Mouse (Mus musculus) embryo, embryonic 10 days (tissue): ENCODE data around the gene Col6a3.
A peak's percentile ranks its signal among the peaks of the same experiment; 100 is the strongest.

Experiments
- DNase-seq: peaks from one replicate; pipeline ENCODE4 v3.0.0-alpha.2; 2015; ENCODE audit warnings: low spot score

The Col6a3 gene

DNA sequence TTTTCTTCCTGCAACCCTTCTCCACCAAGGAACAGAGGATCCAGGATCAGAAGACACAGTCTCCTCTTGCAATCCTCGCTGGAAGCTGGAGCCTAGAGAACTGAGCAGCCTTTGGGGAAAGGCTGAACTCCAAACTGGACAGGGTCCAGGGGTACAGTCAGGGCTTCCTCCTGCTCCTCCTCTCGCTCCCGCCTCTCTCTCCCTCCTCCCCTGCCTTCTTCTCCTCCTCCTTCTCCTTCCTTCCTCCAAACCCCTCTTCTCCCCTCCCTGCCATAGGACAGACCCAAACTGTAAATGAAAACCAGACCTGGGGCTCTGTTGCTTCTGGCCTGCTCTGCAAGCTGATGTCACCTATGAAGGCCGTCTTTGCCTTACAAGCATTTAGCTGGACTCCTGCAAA, at the start of gene Col6a3:
Col6a3 (minus strand) TSS at position 136 of the 400 bp plus-strand sequence.
- no peak for DNase-seq

DNA sequence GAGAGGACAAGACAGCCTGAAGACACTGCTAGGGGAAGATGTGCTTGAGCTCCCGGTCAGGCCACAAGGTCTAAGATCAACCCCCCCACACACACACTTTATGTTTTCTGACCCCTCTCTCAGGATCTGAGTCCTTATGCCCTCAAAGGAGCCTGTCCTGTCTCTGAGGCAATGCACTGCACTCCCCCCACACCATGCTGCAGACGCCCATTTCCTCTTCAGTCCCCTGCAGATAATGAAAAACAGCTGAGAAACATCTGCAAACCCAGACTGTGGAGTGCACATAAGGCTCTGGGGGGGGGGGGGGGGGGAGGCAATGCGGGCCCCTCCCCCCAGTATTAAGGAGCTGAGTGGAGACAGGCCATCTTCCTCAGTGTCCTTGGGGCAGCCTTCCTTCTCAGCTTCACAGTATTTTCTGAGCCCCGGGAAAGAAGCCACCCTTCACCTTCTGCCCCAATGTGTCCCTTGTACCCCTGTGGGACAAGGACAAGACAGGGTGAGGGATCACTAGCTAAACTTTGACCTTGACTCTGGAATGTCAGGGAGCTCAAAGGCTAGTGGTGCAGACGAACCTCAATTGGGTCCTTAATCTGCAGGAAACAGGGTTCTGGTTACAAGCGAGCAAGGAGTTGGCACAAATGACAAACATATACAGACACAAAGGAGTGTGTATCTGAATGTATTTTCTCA, 42.1 kb upstream of the Col6a3 start:
- DNase-seq = peak; percentile 57

DNA sequence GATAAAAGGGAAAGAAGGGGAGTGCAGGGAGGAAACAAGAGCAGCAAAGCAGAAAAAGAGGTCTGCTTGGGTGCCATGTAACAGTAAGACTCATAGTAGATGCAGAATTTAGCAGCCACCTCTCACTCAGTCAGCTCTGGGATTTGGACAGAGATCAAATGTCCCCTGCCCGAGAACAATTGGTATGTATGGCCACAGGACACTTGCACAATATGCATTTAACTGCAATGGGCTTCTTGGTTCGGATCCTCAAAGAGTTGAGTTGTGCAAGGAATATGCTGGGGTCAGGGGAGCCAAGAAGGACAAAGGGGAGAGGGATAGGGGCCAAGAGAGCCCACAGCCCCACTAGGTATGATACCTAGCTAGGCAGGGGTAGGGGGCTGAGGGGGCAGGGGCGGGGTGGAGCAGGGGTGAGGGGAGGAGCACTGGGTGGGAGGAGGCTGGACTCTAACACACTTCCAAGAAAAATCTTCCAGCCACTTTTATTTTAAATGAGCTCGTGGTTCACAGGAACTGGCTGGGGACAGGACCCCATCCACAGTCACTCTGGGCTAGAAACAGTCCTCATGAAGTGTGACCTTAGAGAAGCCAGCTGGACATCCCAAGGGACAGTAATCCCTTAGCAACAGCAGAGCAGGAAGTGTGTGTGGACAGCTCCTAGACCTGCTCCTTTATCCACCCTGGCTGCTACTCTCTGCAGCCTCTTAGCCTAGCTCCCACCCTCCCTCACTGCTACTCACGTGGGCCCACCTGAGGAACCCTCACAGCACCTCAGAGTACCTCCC, 32.9 kb upstream of the Col6a3 start:
- DNase-seq = no peak

DNA sequence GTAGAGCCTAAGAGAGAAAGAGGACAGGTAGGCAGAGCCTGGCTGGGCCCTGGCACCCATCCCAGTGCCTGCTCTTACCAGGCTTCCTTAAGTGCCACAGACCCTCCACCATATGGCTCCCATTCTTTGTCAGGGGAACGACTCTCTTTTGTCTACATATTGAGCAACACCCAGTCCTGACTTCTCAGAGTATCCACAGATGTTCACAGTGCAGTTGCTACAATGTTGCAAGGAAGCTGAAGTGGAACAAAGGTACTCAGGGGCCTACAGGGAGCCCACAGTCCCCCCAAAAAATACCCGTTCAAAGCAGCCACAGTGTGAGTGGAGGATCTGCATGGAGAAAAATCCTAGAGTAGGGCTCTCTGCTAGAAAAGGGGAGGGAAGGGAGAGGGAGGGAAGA, 32.2 kb upstream of the Col6a3 start:
- DNase-seq = no peak

DNA sequence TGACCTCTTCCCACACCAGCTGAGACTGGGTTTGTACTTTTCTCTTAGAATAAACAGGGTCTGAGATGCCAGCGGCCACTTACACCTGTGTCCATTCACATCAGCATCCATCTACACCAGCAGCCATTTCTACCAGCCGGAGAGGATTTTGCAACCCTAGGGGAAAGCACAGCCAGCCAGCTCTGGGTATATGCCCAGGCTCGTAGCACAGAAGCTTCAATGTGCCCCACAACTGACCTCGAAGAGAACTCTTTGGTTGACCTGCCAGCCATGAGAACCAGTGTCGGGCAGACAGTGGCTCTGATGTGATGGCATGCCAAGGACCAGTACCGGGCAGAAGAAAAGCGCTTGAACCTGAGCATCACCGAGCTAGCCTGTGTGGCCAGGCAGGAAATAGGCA, 31.6 kb upstream of the Col6a3 start:
- DNase-seq = no peak

DNA sequence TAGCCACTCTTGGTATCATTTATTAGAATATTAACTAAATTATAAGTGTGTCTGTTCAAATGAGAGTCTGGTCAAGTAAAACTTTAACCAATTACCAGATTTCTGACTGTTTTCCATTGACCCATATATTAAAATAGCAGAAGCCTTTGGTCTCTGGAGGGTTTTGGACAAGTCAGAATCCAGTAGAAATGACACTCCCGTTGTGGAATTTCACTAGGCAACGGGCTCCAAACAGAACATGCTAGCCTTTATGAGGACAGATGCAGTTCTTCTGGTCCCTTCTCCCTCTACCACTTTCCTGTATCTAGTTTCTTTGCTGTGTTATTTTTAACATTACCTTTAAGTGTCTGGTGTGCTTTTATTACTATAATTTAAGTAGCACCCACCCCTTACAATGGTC, 26.8 kb upstream of the Col6a3 start:
- DNase-seq = no peak

DNA sequence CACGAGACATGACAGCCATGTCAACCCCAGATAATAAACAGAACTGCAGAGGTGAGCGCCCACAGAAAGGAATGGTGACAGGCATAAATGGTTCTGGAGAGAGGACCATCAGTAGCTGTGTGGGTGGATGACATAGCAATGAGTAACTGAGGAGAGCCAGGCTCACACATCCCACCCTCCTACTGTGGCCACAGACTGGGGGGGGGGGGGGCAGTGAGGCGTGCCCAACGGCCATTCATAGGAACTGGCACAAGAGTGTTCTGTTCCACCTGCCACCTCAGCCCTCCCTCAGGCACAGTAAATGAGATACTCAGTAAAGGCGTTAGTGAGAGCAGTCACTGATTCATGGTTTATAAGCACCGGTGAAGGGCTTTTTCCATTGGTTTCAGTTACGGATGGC, 23.0 kb upstream of the Col6a3 start:
- no peak for DNase-seq

DNA sequence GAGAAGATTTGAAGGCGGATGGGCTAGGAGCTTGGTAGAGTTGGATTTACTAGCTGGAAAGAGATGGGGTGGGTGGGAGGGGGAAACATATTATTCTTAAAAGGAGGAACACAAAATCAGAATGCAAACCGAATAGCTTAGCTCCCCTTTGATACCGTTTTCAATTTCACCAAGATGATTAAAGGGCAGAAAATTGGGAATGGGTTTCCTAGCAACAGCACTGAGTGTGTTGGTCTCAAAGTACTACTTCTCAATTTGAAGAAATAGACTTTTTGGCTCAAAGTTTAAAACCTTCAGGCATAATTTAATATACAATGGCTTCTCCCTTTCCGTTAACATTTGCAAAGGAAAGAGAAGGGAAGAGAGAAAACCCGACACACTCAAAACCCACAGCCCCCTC, 12.1 kb upstream of the Col6a3 start:
- no peak for DNase-seq

DNA sequence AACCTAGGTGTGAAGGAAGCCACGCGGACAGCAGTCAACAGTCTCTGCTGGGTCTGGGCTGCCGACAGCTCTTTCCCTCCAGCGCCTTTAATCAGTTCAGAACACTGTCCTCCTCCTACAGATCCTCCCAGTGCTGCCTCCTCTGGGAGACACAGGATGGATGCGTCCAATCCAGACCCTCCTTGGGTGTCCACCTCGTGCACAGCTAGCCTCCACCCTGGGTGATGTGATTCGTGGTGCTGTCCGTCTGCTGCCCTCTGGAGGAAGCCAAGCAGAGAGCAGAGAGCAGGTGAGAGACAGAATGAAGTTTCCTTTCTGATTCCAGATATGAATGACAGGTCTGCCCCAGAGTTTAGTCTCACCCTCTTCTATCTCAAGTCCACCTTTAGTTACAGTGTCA, 6.1 kb upstream of the Col6a3 start:
- DNase-seq = peak; percentile 61

DNA sequence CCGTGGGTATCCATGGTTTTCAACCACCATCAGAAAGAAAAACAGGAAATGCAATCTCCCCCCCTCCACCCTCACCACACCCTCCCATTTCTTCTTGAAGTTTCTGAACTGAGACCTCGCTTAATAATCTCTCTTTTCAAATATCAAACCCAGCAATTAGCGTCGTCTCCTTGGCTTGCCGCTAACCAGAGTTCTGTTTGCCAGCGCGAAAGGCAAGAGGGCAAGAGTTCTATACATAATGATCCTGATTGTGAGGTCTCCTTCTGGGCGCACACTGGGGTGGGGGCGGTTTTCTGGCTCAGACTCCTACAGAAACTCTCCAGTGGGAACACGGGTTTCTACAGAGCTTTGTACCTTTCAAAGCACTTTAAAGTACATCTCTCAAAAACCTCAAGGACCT, 1.4 kb upstream of the Col6a3 start:
- no peak for DNase-seq

DNA sequence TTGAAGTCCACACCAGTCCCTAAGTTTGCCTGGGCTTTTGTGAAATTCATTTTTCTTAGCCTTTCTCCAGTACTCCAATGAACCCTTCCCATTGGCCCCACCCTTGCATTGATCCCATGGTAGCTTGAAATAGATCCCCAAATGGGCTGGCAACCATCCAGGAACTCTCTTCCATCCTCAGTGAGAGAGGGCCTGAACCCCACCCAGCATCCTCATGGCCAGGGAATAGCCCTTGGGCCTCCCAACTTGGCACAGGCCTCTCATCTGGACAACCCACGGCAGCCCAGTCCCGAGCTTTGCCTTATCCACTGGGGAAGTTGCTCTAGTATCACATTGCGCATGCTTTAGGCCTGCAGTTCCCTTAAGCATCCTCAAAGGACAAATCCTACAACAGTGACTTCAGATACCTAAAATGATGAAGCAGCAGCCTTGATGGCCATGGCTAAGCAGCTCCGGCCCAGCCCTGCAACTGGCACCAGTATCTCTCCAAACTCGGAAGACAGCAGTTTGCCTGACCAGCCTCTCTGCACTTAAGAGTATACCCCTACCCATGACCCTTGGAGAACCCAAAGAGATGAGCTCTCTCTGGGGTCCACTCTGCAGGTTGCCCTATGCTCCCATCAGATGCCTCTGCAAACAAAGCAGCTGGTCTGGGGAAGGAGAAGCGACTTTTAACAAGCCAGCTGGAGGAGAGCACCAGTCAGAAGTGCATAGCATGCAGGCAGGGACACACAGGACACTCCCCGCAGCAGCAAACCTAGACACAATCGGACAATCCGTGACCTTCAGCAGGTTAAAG, 783 bp downstream of the Col6a3 start:
- no peak for DNase-seq

DNA sequence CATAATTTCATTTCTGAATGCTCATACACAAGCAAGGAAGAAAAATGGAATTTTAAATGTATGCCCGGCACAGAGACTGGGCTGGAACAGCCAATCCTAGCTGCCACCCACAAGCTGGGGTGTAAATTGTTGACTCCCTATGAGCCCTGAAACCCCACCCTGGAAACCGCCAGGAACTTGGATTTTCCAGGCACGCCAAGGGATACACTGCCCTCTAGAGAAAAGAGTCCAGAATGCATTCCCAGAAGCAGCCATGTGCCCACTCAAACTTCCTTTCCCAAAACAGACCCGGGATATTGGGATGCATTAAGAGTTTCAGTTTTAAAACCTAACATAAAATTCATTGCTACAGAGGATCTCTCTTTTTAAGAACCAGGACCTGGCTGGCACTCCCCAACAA, 3.5 kb downstream of the Col6a3 start:
- peak; percentile 53 for DNase-seq

DNA sequence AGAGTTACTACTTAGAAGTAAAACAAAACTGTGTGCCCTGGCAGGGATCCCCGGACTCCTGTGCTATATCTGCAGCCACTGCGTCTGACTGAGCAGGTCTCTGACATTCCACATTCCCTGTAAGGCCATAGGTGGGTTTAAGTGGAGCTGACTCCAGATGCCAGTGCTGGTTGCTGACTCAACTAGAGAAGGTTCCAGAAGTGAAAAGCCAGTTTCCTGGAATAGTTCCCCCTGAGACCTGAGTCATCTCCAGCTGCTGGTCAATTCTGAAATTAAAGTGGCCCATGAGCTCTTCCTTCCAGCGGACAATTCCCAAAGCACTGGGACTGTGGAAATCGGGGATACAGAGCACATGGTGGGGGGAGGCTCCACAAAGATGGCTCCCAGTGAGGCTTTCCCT, 5.1 kb downstream of the Col6a3 start:
- no peak for DNase-seq

DNA sequence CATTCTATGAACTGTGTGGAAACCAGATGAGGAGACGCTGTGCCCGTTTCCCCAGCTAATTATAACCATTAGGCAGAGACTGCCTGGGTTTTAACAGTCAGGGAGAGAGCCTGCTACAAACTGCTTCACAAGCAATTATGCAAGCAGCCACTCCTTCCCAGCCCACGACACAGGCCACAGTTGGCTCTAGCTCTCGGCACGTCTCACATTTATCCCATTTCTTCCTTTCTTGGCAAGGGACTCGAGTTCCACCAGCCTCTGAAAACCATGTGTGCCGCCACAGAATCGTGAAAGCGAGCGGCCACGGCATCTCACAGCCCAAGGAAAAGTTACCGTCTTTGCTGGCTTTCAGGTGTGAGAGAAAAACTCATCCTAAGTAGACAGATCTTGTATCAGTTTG, 5.5 kb downstream of the Col6a3 start:
- no peak for DNase-seq

DNA sequence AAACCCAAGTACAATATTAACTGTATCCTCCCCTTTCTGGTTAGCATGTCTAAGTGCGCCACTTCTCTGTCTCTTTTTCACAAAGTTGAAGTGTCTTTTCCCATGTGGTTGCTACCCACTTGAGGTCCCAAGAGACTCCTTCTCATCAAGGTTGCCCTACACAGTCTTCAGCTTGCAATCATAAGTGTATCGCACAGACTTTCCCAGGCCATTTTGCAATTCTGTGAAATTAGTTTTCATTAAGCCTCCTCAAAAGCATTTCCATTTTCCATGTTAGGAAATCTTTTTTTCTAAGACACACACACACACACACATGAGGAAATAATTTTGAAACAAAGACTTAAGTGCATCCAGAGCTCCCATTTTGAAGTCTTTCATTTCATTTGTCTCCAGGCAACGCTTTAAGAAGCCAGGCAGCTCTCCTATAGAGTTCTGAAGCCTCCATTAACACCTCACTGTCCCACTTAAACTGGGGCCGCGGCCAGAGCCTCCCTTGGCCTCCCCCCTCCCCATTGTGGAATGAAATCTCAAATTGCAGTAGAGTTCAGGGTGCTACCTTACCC, 7.5 kb downstream of the Col6a3 start:
- no peak for DNase-seq

DNA sequence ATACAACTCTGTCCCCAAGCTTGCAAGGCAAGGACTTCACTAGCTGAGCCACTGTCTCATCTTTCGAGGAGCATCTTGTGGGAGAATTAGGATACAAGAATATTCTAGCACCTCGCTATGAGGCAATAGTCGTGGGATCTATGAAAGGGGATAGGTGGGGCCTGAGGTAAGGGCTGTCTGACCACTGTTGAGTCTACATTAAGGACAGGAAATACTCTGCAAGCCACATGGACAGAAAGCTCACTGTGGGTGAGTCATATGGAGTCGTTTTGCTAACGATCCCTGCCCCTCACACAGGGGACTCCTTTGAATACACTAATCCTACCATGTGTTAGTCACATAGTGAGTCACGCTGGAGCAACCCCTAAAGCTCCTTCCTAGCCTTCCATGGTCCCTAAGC, 9.1 kb downstream of the Col6a3 start:
- DNase-seq = no peak

DNA sequence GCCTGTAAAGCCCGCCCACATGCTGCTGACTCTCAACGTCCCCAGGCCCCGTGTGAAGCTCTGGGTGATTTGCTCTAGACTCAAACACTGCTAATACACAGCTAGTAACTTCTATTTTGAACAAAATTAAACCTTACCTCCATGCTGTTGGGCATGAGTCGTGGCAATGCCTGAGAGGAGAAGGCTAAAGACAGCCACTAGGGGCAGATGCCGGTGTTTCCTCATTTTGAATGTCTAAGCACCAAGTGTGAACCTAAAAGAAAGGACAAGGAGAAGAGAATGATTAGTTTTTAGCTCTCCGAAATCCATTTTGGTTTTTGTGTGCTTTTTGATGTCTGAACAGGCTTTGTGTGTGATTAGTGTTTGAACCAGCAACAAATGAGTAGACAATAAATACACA, 13.8 kb downstream of the Col6a3 start:
- DNase-seq = no peak

DNA sequence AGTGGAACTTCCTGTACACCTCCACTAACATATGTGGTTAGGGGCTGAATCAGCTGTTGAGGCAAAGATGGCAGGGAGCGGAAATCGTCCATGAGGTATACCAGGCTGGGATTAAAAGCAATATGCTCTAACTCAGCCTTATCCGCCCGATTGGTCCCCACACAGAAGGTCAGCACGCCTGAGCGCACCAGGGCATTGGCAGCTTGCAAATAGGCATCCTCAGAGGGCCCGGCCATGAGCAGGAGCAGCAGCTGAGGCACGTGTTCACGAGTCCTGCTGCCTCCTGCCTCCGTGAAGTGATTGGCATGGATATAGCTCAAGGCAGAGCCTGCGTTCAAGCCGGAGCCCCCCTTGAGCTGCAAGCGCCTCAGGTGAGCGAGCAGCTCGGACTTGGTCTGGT, 30.5 kb downstream of the Col6a3 start:
- no peak for DNase-seq

DNA sequence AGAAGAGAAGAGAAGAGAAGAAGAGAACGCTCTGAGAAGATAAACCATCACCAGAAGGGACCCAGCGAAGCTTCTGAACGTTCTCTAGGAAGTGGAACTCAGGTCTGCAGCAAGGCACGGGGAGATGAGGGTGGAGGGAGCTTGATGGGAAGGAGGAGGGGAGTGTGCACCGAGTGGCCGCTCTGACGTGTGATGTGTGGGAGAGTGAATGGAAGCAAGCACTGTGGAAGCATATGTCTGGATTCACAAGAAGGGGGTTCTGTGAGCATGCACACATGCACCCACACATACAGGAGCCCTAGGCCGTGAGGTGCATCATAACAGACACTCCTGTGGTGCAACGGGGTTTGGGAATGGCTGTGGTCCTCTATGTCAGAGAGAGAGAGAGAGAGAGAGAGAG, 34.8 kb downstream of the Col6a3 start:
- DNase-seq = no peak

DNA sequence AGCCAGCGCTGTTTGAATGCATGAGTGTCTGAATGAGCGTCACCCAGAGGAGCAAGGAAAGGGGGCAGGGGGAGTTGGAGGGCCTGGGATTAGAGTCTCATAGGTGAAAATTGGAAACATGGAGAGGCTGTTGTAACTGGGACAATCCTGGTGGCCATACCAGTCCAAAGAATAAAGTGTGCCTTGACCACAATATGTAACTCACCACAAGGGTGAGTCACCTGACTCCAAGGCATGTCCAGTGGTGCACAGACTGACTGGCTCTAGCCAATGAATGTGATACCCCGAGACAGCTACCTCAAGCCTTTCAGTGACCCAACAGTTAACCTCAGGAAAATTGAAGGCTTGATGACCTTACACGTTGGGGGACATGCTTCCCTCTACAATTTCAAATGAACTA, 40.7 kb downstream of the Col6a3 start:
- no peak for DNase-seq

DNA sequence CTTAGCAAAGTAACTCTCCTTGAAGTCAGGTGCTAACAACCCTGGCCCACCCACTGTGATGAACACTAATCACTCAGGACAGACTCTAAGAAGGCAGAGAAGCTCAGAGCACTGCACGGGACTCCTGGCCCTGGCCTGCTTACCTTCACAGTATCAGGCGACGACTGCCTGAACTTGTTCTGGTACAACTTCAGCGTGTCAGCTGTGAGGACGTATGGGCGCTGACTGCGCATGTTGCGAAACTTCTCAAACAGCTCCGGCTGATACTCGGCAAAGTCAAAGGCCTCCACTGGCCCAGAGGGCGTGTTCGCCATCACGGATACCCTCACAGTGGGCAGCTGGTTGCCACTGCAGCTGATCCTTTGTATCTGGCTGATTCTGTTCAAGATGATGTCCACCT, 42.7 kb downstream of the Col6a3 start:
- no peak for DNase-seq

DNA sequence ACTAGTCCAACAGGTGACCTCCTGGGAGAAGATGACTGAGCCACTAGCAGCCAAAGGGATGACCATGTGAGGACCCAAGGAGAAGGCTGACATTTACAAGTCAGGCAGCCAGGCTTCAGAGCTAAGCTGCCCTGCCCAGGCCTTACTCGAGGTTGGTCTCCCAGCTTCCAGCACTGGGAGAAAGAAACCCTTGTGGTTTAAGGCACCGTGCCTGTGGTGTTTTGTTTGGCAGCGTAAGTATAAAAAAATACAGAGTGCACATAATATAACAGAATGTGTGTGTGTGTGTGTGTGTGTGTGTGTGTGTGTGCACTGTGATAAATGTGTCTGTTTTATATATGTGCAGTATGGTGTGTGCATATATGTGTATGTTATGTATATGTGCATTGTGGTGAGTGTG, 43.3 kb downstream of the Col6a3 start:
- no peak for DNase-seq
